Mouse (Mus musculus) heart, embryonic 15.5 days (tissue): ENCODE results near the gene Ugdh. TPM values are rescaled to one million over a fixed set of nuclear protein-coding genes. Genes with fewer than 3 reads are reported as not detected.
"Not testable (repeated sequence)": the region's sequence is repeated elsewhere in the genome, so short reads cannot be mapped to it uniquely, and the experiment has no call there.

Source experiments
- ATAC-seq: fragments of 200-750 bp; cut with Nextera tagmentation; replicated peaks from 2 replicates; pipeline ENCODE4 v1.8.0; 2017; ENCODE audit warnings: low read depth, moderate TSS enrichment; ENCODE audit not compliant: insufficient number of reproducible peaks, insufficient read depth, low FRiP score
- H3K27ac ChIP-seq: fragments of 300-500 bp; sonication (generic); 2 replicates; pipeline ENCODE4 v1.5.1; 2015; ENCODE audit warnings: mild to moderate bottlenecking, inconsistent platforms
- H3K27me3 ChIP-seq: fragments of 300-500 bp; sonication (generic); 2 replicates; pipeline ENCODE4 v1.6.1; 2015; ENCODE audit warnings: inconsistent platforms
- H3K36me3 ChIP-seq: fragments of 300-500 bp; sonication (generic); 2 replicates; pipeline ENCODE4 v1.6.1; 2015; ENCODE audit warnings: mild to moderate bottlenecking, inconsistent platforms
- H3K4me1 ChIP-seq: fragments of 300-500 bp; sonication (generic); replicated peaks from 2 replicates; pipeline ENCODE4 v1.6.1; 2015; ENCODE audit warnings: inconsistent platforms
- H3K4me2 ChIP-seq: fragments of 300-500 bp; sonication (generic); 2 replicates; pipeline ENCODE4 v1.6.1; 2015; ENCODE audit warnings: inconsistent platforms, mild to moderate bottlenecking, moderate library complexity
- H3K4me3 ChIP-seq: fragments of 300-500 bp; sonication (generic); 2 replicates; pipeline ENCODE4 v1.5.1; 2015; ENCODE audit warnings: mild to moderate bottlenecking, inconsistent platforms
- H3K9ac ChIP-seq: fragments of 300-500 bp; sonication (generic); 2 replicates; pipeline ENCODE4 v1.6.1; 2015; ENCODE audit warnings: mild to moderate bottlenecking, inconsistent platforms
- H3K9me3 ChIP-seq: fragments of 300-500 bp; sonication (generic); replicated peaks from 2 replicates; pipeline ENCODE4 v1.6.1; 2016; ENCODE audit warnings: inconsistent platforms
- WGBS: fragments of 180-500 bp; shearing (Covaris S2); methylation state at CpG from one replicate; pipeline ENCODE4 v1.1.7; 2015; ENCODE audit warnings: mixed read lengths; 5-methylcytosine and 5-hydroxymethylcytosine counted together
- polyA plus RNA-seq: library from polyadenylated mRNA; unstranded; fragments of >200 nt; fragmentation: Nextera tagmentation; extraction: Ambion mirVana; gene quantifications from 2 replicates; pipeline ENCODE4 v1.2.1, GENCODE M21; 2015

The Ugdh gene
- 60.2 and 70.3 TPM in 2 replicates for polyA plus RNA-seq

- under 1% methylated on average over 51 of the region's 51 CpGs for WGBS
- peak; percentile 98 for ATAC-seq
- Histone ChIP-seq H3K4me2 (peak within 1 kb of the TSS; percentile 75), H3K27me3 (no peaks in the 10 kb centered on the region), H3K9ac (peak within 1 kb of the TSS; percentile 93), H3K9me3 (no peaks in the 10 kb centered on the region), H3K36me3 (no peaks in the 10 kb centered on the region), H3K4me1 (peaks cover 14% of the 10 kb centered on the region; the same call in 1 of the 2 replicates), H3K27ac (peak within 1 kb of the TSS; percentile 95), H3K4me3 (peak within 1 kb of the TSS; percentile 93)
These were observed at the start of gene Ugdh for GRCm38 (mm10) chr5:65435806-65436561. Ugdh (minus strand) TSS chr5:65435949.

GRCm38 (mm10) chr5:65482996-65483395 is 47.2 kb upstream of the Ugdh start:
- no peak overlapping the region for H3K9ac ChIP-seq
- H3K27me3 ChIP-seq, result no peaks in the 10 kb centered on the region
- ATAC-seq, result no peak
- H3K9me3 ChIP-seq, result no peaks in the 10 kb centered on the region
- H3K36me3 ChIP-seq, result no peaks in the 10 kb centered on the region
- 83% methylated on average over 4 of the region's 4 CpGs for WGBS
- H3K4me3 ChIP-seq, result no peak overlapping the region
- H3K27ac ChIP-seq, result no peak overlapping the region
- peaks cover 40% of the 10 kb centered on the region for H3K4me1 ChIP-seq
- H3K4me2 ChIP-seq, result no peak overlapping the region

- peak; percentile 61; the same call in 1 of the 2 replicates for ATAC-seq
- H3K36me3 ChIP-seq, result no peaks in the 10 kb centered on the region
- peaks cover 29% of the 10 kb centered on the region for H3K4me1 ChIP-seq
- no peaks in the 10 kb centered on the region for H3K9me3 ChIP-seq
- no peak overlapping the region for H3K4me3 ChIP-seq
- peak overlapping the region; percentile 81 for H3K27ac ChIP-seq
- H3K4me2 ChIP-seq, result no peak overlapping the region
- H3K9ac ChIP-seq, result no peak overlapping the region
- H3K27me3 ChIP-seq, result no peaks in the 10 kb centered on the region
- 17% methylated on average over 4 of the region's 4 CpGs for WGBS
These were observed 44.8 kb upstream of the Ugdh start for GRCm38 (mm10) chr5:65480511-65480910.

- Histone ChIP-seq H3K27me3 (no peaks in the 10 kb centered on the region), H3K4me3 (no peak overlapping the region), H3K9ac (no peak overlapping the region), H3K4me2 (no peak overlapping the region), H3K4me1 (peaks cover 29% of the 10 kb centered on the region), H3K27ac (peak overlapping the region; percentile 81), H3K9me3 (no peaks in the 10 kb centered on the region), H3K36me3 (no peaks in the 10 kb centered on the region)
- 0 out of 2 replicates have a peak, but pooled peaks have one; percentile 32 for ATAC-seq
- 91% methylated on average over 9 of the region's 9 CpGs for WGBS
These were observed 44.1 kb upstream of the Ugdh start for GRCm38 (mm10) chr5:65479681-65480445.

- Histone ChIP-seq H3K27ac (no peak overlapping the region), H3K4me1 (peaks cover 25% of the 10 kb centered on the region), H3K4me2 (no peak overlapping the region), H3K9ac (no peak overlapping the region), H3K4me3 (no peak overlapping the region), H3K36me3 (no peaks in the 10 kb centered on the region), H3K9me3 (no peaks in the 10 kb centered on the region), H3K27me3 (no peaks in the 10 kb centered on the region)
- ATAC-seq, result no peak
- WGBS, result 73% methylated on average over 4 of the region's 4 CpGs
These were observed 42.5 kb upstream of the Ugdh start for GRCm38 (mm10) chr5:65478224-65478623.

GRCm38 (mm10) chr5:65476739-65477138 is 41.0 kb upstream of the Ugdh start:
- peaks cover 22% of the 10 kb centered on the region for H3K4me1 ChIP-seq
- H3K9ac ChIP-seq, H3K9me3 ChIP-seq, H3K36me3 ChIP-seq, ATAC-seq, H3K27ac ChIP-seq, H3K27me3 ChIP-seq, H3K4me2 ChIP-seq, H3K4me3 ChIP-seq: not testable (repeated sequence)
- WGBS, result 95% methylated on average over 4 of the region's 4 CpGs

GRCm38 (mm10) chr5:65475806-65476205 is 40.1 kb upstream of the Ugdh start:
- Histone ChIP-seq H3K4me1 (peaks cover 21% of the 10 kb centered on the region), H3K4me2 (no peak overlapping the region), H3K27me3 (no peaks in the 10 kb centered on the region), H3K4me3 (no peak overlapping the region), H3K27ac (no peak overlapping the region), H3K9ac (no peak overlapping the region), H3K36me3 (no peaks in the 10 kb centered on the region), H3K9me3 (no peaks in the 10 kb centered on the region)
- ATAC-seq, result no peak
- 65% methylated on average over 2 of the region's 2 CpGs for WGBS

- Histone ChIP-seq H3K36me3 (peaks cover 31% of the 10 kb centered on the region), H3K9ac (no peak overlapping the region), H3K9me3 (no peaks in the 10 kb centered on the region), H3K27me3 (no peaks in the 10 kb centered on the region), H3K4me2 (no peak overlapping the region), H3K4me1 (peaks cover 5% of the 10 kb centered on the region; the same call in 1 of the 2 replicates), H3K4me3 (no peak overlapping the region), H3K27ac (no peak overlapping the region)
- WGBS, result 85% methylated on average over 6 of the region's 6 CpGs
- ATAC-seq, result no peak
These were observed 34.0 kb upstream of the Ugdh start for GRCm38 (mm10) chr5:65469766-65470165.

GRCm38 (mm10) chr5:65466911-65467310 is 31.2 kb upstream of the Ugdh start:
- Histone ChIP-seq H3K27me3 (no peaks in the 10 kb centered on the region), H3K36me3 (peaks cover 36% of the 10 kb centered on the region), H3K4me3 (no peak overlapping the region), H3K27ac (no peak overlapping the region), H3K9me3 (no peaks in the 10 kb centered on the region), H3K4me1 (peaks cover 5% of the 10 kb centered on the region; the same call in 1 of the 2 replicates), H3K4me2 (no peak overlapping the region), H3K9ac (no peak overlapping the region)
- ATAC-seq, result no peak
- 51% methylated on average over 3 of the region's 3 CpGs for WGBS

GRCm38 (mm10) chr5:65460361-65460760 is 24.6 kb upstream of the Ugdh start:
- Histone ChIP-seq H3K4me1 (peaks cover 36% of the 10 kb centered on the region), H3K36me3 (peaks cover 9% of the 10 kb centered on the region; the same call in 1 of the 2 replicates), H3K9me3 (no peaks in the 10 kb centered on the region), H3K9ac (no peak overlapping the region), H3K4me3 (no peak overlapping the region), H3K27me3 (no peaks in the 10 kb centered on the region), H3K4me2 (no peak overlapping the region), H3K27ac (peak overlapping the region; percentile 86)
- 87% methylated on average over 14 of the region's 14 CpGs for WGBS
- no peak for ATAC-seq

- peak overlapping the region; percentile 86 for H3K27ac ChIP-seq
- no peak overlapping the region for H3K4me3 ChIP-seq
- peaks cover 4% of the 10 kb centered on the region; the same call in 1 of the 2 replicates for H3K36me3 ChIP-seq
- H3K27me3 ChIP-seq, result no peaks in the 10 kb centered on the region
- WGBS, result 51% methylated on average over 3 of the region's 3 CpGs
- ATAC-seq, result peak; percentile 71
- H3K9me3 ChIP-seq, result no peaks in the 10 kb centered on the region
- H3K4me1 ChIP-seq, result peaks cover 44% of the 10 kb centered on the region
- H3K9ac ChIP-seq, result no peak overlapping the region
- peak overlapping the region; percentile 21; the same call in 1 of the 2 replicates for H3K4me2 ChIP-seq
These were observed 23.7 kb upstream of the Ugdh start for GRCm38 (mm10) chr5:65459454-65459853.
